Mouse (Mus musculus) lung, adult 2 months (tissue): ENCODE measurements around the gene Tmem41a. TPM values are rescaled to one million over a fixed set of nuclear protein-coding genes. Genes with fewer than 3 reads are reported as not detected.
"Not testable (repeated sequence)": the region's sequence is repeated elsewhere in the genome, so short reads cannot be mapped to it uniquely, and the experiment has no call there.

Experiments used
- DNase-seq: peaks from one replicate; pipeline ENCODE4 v3.0.0; 2022
- H3K4me1 ChIP-seq: fragments of 200-500 bp; 2 replicates; pipeline ENCODE4 v1.6.1; 2011; ENCODE audit warnings: low read length; ENCODE audit not compliant: control insufficient read depth, insufficient read depth
- H3K4me3 ChIP-seq: fragments of 200-500 bp; replicated peaks from 2 replicates; pipeline ENCODE3; 2011; ENCODE audit warnings: low read depth, mild to moderate bottlenecking, control low read depth, low read length; ENCODE audit errors: extremely low read depth
- CTCF ChIP-seq: fragments of 200-500 bp; IDR thresholded peaks from 2 replicates; pipeline ENCODE4 v1.5.1; 2011; ENCODE audit warnings: mild to moderate bottlenecking, low read length, control low read depth; ENCODE audit not compliant: insufficient read depth
- POLR2A ChIP-seq: fragments of 200-500 bp; IDR thresholded peaks from 2 replicates; pipeline ENCODE4 v1.6.1; 2011; ENCODE audit warnings: low read depth, mild to moderate bottlenecking, control low read depth, low read length, borderline replicate concordance; ENCODE audit errors: extremely low read depth
- WGBS: fragments of 180-500 bp; shearing (Covaris S2); methylation state at CpG from one replicate; pipeline ENCODE4 v1.1.7; 2018; 5-methylcytosine and 5-hydroxymethylcytosine counted together
- polyA plus RNA-seq: library from polyadenylated mRNA; depleted of rRNA; stranded (reverse); fragments of >200 nt; gene quantifications from 2 replicates; pipeline ENCODE4 v1.2.3, GENCODE M21; 2012; rRNA removed

Gene Tmem41a
- polyA plus RNA-seq: 15.3 and 19.1 TPM in 2 replicates

DNA sequence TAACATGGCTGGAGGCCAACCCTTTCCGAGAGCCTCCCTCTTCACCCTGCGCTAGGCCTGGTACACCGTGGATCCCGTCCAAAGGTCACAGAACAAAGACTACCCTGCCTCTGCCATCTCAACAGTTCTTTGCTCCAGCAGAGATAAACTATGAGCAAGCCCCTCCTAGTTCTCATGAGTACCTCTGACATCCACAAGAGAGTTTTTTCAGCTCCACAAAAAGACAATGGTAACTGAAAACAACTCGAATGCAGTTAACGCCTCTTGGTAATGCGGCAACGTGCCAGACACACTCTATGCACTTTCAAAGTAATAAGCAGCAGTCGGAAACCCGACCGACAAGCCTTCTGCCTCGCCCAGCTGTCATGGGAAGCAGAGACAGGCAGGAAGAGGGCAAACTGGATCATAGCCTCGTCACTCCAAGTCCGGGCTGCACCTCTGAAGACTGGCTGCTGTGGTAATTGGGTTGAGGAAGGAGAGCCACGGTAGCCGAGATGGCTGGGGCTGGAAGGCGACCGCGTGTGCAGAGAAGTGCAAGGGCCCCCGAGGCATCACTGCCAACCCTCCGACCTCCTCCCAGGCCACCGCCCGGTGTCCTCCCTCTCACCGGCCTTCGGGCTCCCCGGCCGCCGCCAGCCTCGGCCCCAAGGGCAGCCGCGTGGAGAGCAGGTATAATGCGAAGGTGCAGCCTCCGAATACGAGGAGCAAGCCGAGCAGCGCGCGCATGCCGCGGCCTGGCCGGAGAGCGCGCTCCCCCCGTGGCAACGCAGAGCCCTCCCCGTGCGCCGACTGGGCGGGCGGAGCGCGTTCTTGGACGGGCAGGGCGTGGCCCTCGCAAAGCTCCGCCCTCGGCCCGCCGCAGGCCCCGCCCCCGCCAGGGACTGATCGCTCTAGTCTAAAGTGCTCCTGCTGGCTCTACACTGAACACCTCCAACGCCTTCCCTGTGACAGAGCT is at the start of gene Tmem41a:
Tmem41a (minus strand) TSS at position 792 of the 955 bp plus-strand sequence.
- peak; percentile 89 for DNase-seq
- under 1% methylated on average over 63 of the region's 63 CpGs for WGBS

DNA sequence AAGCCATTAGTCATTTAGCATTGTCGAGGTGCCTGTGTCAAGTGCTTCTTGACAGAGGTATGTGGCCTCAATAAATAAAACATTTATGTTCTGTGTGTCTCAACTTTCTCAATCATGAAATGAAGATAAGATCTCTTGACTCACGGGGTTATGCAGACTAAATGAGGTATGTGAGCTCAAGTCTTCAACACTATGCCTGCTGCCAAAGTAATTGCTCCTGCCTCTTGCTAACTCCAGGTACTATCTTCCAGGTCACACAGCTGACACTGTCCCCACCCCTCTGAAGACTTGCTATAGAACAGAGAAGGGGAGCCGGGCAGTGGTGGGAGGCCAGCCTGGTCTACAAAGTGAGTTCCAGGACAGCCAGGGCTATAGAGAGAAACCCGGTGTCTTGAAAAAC is 49.0 kb upstream of the Tmem41a start:
- 37% methylated on average over 4 of the region's 4 CpGs for WGBS
- Histone ChIP-seq H3K4me3 (no peak overlapping the region), H3K4me1 (peaks cover 6% of the 10 kb centered on the region)
- TF ChIP-seq CTCF: no peak
- no peak for TF ChIP-seq POLR2A
- DNase-seq: peak; percentile 53

More for the DNA sequence above, at the start of gene Tmem41a:
- Histone ChIP-seq H3K4me3 (peak within 1 kb of the TSS; percentile 65), H3K4me1 (peaks cover 4% of the 10 kb centered on the region; the same call in 1 of the 2 replicates)
- TF ChIP-seq CTCF: no peak
- peak; percentile 76; the same call in 1 of the 2 replicates for TF ChIP-seq POLR2A

DNA sequence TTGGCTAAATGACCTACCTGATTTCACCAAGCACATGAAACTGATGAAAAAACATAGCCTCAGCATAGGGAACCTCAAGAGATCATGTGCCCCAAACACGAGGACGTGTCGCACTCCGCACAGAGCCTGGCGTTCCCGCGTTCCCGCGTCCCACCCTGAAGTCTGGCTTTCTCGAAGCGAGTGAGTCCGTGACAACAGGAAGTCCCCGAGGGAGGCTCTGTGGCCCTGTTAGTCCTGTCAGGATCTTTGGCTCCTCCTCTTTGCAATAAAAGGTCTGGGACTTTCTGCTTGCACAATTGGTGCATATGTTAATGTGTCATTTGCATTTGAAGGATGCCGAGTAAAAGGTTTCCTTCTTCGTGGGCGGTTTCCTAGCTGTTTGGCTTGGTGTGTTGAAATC is 48.0 kb upstream of the Tmem41a start, which contains the start of gene Liph:
Liph (minus strand) TSS at position 360 of the 400 bp plus-strand sequence.
- Histone ChIP-seq H3K4me1 (peaks cover 6% of the 10 kb centered on the region), H3K4me3 (peak within 1 kb of the TSS; percentile 55)
- 7% methylated on average over 16 of the region's 16 CpGs for WGBS
- TF ChIP-seq CTCF (no peak), POLR2A (peak; percentile 53; the same call in 1 of the 2 replicates)
- DNase-seq: peak; percentile 67

DNA sequence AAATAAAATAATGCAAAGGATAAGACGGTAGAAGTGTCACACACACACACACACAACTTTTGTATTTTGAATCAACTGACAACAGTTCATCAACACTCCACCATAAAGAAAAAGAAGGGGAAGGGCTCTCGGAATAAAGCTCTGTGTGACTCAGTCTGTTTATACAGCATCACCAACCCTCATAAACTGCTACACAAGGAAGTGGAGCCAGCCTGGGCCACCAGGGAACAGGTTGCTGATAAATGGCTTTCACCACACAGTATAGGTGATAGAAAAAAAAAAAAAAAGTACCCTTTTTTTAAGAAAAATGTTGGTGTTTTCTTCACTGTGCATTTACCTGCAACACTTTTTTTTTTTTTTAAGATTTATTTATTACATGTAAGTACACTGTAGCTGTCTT is 44.4 kb upstream of the Tmem41a start:
- Histone ChIP-seq H3K4me3 (no peak overlapping the region), H3K4me1 (peaks cover 4% of the 10 kb centered on the region; the same call in 1 of the 2 replicates)
- TF ChIP-seq POLR2A (no peak), CTCF (no peak)
- DNase-seq: no peak
- 62% methylated on average over 2 of the region's 2 CpGs for WGBS

DNA sequence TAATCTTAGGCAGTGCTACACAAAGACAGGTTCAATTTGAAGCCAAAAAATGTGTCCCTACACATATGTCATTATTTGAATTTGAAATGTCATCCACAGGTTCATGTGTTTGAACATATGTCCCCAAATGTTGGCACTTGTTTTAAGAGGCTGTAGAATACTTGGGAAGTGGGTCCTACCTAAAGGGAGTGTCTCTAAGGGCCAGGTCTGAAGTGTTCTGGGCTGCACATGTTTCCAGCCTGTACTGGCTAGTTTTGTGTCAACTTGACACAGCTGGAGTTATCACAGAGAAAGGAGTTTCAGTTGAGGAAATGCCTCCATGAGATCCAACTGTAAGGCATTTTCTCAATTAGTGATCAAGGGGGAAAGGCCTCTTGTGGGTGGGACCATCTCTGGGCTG is 43.5 kb upstream of the Tmem41a start:
- not testable (repeated sequence) for DNase-seq, H3K4me1 ChIP-seq, H3K4me3 ChIP-seq

DNA sequence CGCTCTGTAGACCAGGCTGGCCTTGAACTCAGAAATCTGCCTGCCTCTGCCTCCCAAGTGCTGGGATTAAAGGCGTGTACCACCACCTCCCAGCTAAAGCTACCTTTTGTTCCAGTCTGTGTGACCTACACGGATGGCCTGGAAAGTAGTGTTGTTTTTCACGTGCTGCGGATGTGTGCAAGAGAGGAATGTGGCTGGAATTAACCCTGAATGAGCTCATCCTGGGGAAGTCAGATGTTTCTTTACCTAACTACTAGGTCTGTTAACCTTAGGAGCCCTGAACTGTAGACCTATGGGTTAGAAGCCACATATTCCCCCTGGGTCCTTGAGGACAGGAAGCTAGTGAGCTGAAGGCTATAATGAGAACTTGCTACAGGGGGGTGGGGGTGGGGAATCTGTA is 40.6 kb upstream of the Tmem41a start:
- no peak for TF ChIP-seq CTCF
- TF ChIP-seq POLR2A: no peak
- WGBS: 73% methylated on average over 5 of the region's 5 CpGs
- DNase-seq: no peak
- no peaks in the 10 kb centered on the region for H3K4me1 ChIP-seq
- no peak overlapping the region for H3K4me3 ChIP-seq

DNA sequence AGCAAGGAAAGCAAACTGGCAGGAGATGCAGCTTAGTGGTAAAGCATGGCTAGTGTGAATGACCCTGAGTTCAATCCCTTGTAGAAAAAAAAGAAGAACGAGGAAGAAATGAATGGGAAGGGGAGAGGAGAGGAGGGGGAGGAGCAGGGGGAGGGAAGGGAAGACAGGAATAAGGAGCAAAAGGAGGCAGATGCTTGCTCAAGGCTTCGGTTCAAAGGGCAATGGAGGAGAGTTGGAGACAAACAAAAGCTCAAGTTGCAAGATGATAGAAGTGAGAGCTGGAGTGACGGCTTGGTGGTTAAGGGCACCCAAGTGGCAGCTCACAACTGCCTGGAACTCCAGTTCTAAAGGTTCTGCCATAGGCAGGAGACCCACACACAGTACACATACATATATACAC is 38.8 kb upstream of the Tmem41a start:
- TF ChIP-seq CTCF (no peak), POLR2A (no peak)
- H3K4me3 ChIP-seq: no peak overlapping the region
- WGBS: 33% methylated on average over 3 of the region's 3 CpGs
- no peak for DNase-seq
- H3K4me1 ChIP-seq: no peaks in the 10 kb centered on the region

DNA sequence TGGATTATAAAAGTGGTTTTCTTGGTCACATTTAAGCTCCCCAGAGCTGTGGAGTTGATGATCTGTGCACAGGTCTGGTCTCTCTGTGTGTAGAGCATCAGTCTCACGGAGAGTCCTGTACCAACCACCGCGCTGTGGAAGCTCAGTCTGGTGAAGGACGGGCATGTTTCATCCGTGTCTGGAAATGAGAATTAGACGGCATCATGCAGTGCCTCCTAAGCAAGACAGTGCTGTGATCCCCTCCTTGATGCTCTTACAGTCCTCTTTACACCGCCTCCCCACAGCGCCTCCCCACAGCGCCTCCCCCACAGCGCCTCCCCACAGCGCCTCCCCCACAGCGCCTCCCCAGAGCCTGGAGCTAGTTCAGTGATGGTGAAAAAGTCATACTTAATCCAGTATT is 36.7 kb upstream of the Tmem41a start:
- DNase-seq: no peak
- TF ChIP-seq CTCF: no peak
- no peak for TF ChIP-seq POLR2A
- WGBS: 88% methylated on average over 12 of the region's 12 CpGs
- no peaks in the 10 kb centered on the region for H3K4me1 ChIP-seq
- no peak overlapping the region for H3K4me3 ChIP-seq

DNA sequence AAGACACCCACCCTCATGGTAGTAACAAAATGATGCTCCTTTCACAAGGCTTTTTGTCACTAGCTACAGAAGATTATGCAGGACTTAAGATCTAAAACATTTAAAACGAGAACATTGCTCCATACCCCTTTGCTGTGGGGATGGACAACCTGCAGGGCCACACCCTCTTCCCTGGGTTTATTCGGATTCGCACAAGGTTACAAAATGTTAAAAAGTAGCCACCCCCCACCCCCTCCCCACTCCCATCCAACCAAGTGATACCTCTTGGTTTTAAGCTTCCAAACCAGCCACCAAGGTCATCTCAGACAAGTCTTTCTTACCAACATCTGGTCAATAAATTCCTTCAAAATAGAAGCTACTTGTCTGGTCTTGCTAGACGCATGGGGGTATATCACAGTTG is 36.2 kb upstream of the Tmem41a start:
- 97% methylated on average over 4 of the region's 4 CpGs for WGBS
- no peaks in the 10 kb centered on the region for H3K4me1 ChIP-seq

DNA sequence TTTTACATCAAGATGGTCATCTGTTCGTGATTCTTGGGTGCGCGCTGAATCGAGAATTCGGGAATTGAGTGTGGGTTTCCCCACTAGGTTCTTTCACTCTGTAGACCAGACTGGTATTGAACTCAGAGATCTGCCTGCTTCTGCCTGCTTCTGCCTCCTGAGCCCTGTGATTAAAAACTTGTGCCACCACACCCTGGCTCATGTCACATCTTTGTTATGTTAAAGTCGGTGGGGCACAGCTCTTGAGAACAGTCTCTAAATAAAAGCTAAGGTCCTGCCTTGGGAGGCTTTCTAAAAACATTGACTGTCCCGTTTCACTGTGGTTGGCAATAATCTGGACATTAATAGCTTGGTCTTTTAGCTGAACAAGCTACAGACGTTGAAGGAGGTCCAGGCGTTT is 35.8 kb upstream of the Tmem41a start:
- WGBS: 91% methylated on average over 9 of the region's 9 CpGs
- TF ChIP-seq POLR2A (no peak), CTCF (no peak)
- no peaks in the 10 kb centered on the region for H3K4me1 ChIP-seq
- DNase-seq: no peak
- H3K4me3 ChIP-seq: no peak overlapping the region

More for the DNA sequence above, 36.2 kb upstream of the Tmem41a start:
- no peak for DNase-seq
- TF ChIP-seq POLR2A (no peak), CTCF (no peak)
- no peak overlapping the region for H3K4me3 ChIP-seq
